Mouse (Mus musculus) ovary, adult 18-20 months (tissue): ENCODE data around the gene Zfp358.

Experiments
- DNase-seq: peaks from one replicate; pipeline ENCODE4 v3.0.0; 2022; ENCODE audit warnings: low spot score, mixed read lengths

Gene Zfp358

DNA sequence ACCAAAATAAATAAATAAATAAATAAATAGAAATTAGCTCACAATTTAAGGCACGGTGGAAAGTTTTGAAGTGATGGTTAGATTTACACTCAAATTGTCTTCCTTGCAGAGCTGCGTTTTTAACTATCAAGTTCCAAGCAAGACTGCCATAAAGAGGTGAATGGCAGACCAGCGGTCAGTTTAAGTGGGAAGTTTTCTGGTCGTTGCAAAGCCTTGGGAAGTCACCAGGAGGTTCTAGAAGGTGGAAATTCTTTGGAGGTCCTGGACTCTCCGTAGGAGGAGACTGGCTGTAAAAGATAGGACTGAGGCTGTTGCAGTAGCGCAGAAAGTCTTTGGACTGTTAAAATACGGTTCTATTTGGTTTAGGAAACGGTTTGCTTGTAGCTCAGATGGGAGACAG is 6.8 kb downstream of the Zfp358 start:
- no peak for DNase-seq

- DNase-seq = peak; percentile 97
Measured at GRCm38 (mm10) chr8:3500235-3501090, 7.5 kb downstream of the Zfp358 start, which contains the start of gene Mcoln1. TSS of gene Mcoln1 (plus strand) at chr8:3500457.

DNA sequence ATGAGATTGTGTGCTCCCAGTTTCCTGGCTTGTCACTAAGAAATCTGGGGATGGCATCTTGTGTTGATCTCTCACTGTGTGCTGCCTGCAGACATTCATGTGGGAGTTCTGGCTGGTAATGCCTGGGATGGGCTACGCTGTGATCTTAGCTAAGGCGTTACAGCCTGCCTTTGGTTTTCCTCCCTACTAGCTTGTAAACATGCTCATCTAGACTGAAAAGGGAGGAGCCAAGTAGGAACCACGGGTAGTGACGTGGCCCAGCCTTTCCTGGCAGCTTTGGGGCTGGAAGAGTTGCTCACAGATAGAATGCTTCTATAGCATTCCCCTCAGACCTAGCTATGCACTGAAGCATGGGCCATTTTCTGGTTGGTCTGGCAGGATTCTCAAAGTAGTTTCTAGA is 9.3 kb downstream of the Zfp358 start:
- DNase-seq = no peak

GRCm38 (mm10) chr8:3507979-3508754 is 15.2 kb downstream of the Zfp358 start:
- DNase-seq = no peak

GRCm38 (mm10) chr8:3514681-3515247 is 21.8 kb downstream of the Zfp358 start:
- DNase-seq = no peak

DNA sequence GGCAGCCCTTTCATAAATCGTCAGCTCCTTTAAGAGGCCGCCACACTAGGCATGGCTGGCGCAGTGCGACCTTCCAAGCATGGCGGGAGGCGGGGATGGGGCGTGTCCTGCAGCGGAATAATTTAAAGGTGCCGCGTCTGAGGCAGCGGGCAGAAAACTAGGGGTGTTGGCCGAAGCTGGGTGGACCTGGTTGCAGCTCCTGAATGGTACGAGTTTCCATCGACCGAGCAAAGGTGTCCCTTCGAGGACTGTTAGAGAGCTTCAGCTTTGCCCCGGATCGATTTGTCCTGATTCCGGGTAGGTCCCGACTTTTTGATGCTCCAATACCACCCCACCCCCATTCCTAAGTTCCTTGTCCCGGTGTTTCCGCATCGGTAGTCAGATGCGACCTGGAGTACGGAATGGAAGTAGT is 22.3 kb downstream of the Zfp358 start, which contains the start of gene Pnpla6:
Gene Pnpla6 (plus strand): TSS at position 125 of the 412 bp plus-strand sequence.
- peak; percentile 78 for DNase-seq

DNA sequence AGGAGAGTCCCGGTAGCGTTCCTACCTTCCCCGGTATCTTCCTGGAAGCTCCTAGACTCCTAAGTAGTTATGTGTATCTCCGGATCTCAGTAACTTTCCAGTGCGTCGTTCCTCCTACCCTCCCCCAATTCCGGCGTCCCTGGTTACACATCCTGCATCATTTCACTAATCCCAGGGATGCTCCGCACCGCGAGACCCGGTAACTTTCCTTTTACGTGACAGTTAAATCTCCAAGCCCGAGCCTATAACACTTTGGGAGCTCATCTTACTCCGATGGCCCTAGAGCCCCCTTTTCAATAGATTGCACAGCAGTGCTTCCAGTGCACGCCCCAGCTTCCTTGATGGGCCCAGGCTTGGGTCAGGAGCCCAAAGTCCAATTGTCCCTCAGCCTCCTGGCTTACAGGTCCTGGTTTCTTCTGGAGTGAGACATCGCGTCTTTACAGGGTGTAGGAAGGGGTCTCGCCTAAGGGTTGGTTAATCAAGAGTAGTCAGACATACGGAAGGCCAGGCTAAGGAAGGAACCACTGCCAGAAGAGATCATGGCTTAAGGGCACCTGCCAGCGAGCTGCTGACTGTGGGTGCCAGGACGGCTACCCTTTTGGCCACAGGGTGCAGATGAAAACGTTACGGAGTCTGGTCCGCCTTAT is 23.0 kb downstream of the Zfp358 start:
- no peak for DNase-seq

DNA sequence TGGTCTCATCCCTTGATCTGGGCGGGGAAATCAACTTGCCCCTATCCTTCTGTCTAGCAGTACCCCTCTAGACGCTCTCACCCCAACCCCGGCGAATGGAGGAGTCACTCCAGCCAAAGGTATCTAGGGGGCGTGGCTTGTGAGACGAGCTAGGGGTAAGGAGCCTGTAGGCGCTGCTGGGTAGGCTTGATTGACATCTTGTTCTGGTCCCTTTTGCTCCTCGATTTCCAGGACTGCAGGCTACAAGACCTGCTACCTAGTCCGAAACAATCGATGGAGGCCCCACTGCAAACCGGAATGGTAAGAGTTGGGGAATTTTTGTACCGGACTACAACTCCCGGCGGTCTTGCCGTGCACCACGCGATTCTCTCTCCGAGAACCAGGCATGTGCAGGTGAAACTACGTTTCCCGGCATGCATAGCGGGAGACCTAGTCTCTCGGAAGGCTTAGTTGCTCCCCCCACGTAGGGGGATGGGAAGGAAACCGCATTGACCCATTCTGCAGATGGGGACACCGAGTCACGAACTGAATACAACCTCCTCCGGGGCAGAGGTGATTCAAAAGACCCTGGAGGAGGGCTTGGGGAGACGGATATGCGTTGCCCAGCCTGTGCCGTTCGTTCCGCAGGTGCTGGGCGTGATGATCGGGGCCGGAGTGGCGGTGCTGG is 23.6 kb downstream of the Zfp358 start:
- DNase-seq = peak; percentile 89

DNA sequence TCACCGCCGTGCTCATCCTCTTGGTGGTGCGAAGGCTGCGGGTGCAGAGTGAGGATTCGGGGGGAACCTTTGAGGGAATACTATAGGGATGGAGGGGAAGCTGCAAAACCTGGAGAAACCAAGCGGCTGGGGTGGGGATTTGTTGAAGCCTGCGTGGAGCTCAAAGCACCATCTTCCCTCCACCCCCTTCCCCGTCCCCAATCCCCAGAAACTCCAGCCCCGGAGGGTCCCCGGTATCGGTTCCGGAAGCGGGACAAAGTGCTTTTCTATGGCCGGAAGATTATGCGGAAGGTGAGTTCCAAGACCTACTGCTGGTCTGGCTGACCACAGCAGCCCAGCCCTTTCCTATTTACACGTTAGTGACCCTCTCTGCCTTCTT is 24.2 kb downstream of the Zfp358 start:
- DNase-seq = no peak

DNA sequence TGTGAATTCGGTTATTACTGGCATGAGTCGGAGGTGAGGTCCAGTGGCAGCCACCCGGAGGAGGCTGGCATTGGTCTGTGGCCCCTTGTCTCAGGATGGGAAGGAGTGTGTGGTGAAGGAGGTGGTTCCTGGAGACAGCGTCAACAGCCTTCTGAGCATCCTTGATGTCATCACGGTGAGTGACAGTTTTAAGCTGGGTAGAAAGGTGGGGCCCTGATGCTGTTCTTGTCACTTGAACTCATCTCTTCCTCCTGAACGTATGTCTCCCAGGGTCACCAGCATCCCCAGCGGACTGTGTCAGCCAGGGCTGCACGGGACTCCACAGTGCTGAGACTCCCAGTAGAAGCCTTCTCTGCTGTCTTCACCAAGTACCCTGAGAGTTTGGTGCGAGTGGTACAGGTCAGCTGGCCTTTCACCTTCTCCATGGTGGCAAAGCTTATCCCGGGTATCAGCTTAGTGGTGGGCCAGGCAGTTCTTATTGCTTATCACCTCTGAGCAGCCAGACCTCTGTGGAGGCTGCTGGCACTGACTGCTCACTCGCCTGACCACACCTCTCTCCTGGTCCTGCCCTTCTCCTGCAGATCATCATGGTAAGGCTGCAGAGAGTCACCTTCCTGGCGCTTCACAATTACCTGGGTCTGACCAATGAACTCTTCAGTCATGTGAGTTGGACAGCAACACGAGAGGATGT is 29.2 kb downstream of the Zfp358 start:
- no peak for DNase-seq

- DNase-seq = no peak
Measured at GRCm38 (mm10) chr8:3530816-3531215, 37.9 kb downstream of the Zfp358 start.

GRCm38 (mm10) chr8:3531936-3532335 is 39.0 kb downstream of the Zfp358 start:
- DNase-seq = no peak

DNA sequence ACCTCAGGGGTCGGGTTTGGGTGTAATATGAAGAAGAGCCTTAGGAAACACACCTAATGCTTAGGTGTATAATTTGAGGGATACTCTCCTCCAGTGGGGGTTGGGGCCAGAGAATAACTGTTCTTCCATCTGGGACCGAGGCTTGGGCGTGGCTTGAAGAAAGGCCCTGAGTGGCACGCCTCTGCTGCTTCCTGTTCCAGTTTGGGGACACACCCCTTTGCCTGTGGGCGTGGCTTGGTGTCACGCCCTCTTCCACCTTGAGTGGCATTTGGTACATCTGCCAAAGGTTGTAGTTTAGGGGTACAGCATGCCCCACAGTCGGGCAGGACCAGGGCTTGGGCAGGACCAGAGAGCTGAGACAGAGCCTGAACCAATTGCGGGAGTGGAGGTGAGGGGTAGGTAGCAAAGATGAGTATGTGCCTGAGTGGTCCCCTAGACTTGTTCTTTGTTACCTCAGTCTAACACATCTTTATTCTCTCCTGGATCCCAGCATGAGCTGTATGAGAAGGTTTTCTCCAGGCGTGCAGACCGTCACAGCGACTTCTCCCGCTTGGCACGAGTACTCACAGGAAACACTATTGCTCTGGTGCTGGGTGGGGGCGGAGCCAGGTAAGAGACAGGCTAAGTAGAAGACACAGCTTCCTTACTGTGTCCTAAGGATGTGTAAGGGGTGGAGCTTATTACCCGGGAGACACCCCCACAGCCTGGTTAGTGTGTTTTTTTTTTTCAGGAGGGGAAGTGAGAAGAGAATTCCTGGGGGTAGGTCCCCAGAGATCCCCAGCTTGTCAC is 43.3 kb downstream of the Zfp358 start:
- DNase-seq = no peak

DNA sequence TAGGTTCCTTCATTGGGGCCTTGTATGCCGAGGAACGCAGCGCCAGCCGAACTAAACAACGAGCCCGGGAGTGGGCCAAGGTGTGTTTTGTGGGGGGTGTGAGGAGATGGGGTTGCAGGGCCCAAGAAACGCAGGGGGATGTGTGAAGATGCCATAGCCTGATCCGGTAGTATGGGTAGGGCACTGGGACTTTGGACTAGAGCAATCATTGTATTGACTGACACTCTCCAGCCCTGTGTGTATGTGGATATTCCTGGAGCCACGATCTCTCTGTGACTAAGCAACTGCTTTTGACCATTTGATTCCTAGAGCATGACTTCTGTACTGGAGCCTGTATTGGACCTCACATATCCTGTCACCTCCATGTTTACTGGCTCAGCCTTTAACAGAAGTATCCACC is 44.0 kb downstream of the Zfp358 start:
- DNase-seq = no peak

- no peak for DNase-seq
Measured at GRCm38 (mm10) chr8:3537666-3538065, 44.7 kb downstream of the Zfp358 start.

- no peak for DNase-seq
Measured at GRCm38 (mm10) chr8:3539146-3539545, 46.2 kb downstream of the Zfp358 start.

DNA sequence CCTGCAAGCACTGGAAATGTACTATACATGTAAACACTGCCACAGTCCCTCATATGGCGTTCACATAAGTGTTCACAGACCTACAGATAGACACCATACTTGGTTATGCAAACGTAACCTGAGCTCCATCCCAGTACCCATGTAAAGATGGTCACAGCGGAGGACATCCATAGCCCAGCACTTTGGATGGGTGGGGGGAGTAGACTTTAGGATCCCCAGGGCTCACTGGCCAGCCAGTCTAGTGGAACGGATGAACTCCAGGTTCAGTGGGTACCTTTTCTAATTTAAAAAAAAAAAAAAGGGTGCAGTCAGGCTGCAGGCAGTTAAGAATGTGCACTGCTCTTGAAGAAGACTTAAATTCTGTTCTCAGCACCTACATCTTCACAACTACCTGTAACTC is 47.1 kb downstream of the Zfp358 start:
- DNase-seq = no peak

DNA sequence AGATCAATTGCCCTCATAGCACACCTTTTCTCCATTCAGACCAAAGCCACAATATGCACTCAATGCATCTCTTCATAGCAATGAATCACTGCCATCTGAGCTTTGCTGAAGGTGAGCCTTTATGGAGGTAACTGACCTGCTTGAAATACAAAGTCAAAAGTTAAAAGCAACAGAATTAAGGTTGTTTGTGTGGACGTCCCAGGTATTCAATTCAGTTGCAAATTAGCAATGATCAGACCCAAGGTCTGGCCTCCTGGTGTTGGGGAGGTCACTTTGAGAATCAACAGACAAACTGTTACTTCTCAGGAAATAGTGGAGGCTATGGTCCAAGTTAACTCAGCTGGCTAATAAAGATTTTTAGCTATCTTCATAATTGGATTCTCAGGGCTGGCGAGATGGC is 53.6 kb downstream of the Zfp358 start:
- DNase-seq = no peak
